7 mouse cellular contexts compared by ENCODE assay signal in the genomic region with DNA sequence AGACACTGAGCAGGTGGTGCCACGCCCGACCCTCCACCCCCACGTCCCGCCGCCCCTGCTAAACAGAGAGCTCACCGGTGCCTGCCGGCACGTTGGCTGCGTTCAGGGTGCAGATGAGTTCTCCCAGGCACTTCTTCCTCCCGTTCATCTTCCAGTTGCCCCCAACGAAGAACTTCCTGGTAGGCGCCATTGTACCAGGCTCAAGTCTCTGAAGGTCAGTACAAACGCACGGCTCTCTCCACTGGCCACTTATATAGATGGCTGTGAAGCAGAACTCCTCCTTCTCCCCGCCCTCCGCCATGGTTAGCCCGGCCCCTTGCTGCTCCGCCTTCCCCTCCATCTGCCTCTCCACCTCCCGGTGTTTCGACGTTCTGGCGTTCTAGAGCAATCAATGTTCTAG. TPM values are rescaled to one million over a fixed set of nuclear protein-coding genes. Genes with fewer than 3 reads are reported as not detected.
DNase-seq lines count a peak whose midpoint lies in the region; ATAC-seq lines count a peak whose summit lies in the region.

A gene (minus strand): TSS at position 364 of the 400 bp plus-strand sequence.

- peak within 1 kb of the TSS; percentile 79 for H3K4me2 ChIP-seq in intestine, embryonic 15.5 days (replicated peaks)

- peak within 1 kb of the TSS; percentile 71 for H3K4me3 ChIP-seq in intestine, embryonic 15.5 days (replicated peaks)
- H3K4me3 ChIP-seq in midbrain, embryonic 10.5 days = peak within 1 kb of the TSS; percentile 75

- peaks cover 36% of the 10 kb centered on the region for H3K4me1 ChIP-seq in intestine, embryonic 15.5 days (replicated peaks)
- peaks cover 57% of the 10 kb centered on the region for H3K4me1 ChIP-seq in midbrain, embryonic 10.5 days

- no peaks in the 10 kb centered on the region for H3K9me3 ChIP-seq in intestine, embryonic 15.5 days
- no peaks in the 10 kb centered on the region for H3K9me3 ChIP-seq in midbrain, embryonic 10.5 days (replicated peaks)

- WGBS in intestine, embryonic 15.5 days = 0% methylated on average over 22 of the region's 22 CpGs
- 1% methylated on average over 22 of the region's 22 CpGs for WGBS in midbrain, embryonic 10.5 days

- H3K27me3 ChIP-seq in intestine, embryonic 15.5 days (replicated peaks) = no peaks in the 10 kb centered on the region
- H3K27me3 ChIP-seq in midbrain, embryonic 10.5 days (ENCODE audit: low read depth, poor library complexity, severe bottlenecking) = no peaks in the 10 kb centered on the region

- peak within 1 kb of the TSS; percentile 94 for H3K27ac ChIP-seq in intestine, embryonic 15.5 days
- peak within 1 kb of the TSS; percentile 95 for H3K27ac ChIP-seq in midbrain, embryonic 10.5 days (replicated peaks)

- H3K36me3 ChIP-seq in intestine, embryonic 15.5 days = peaks cover 37% of the 10 kb centered on the region
- peaks cover 72% of the 10 kb centered on the region for H3K36me3 ChIP-seq in midbrain, embryonic 10.5 days

- intact Hi-C loops in gastrocnemius, postnatal 36 days (cut with DNase I) = no loop called here
- intact Hi-C loops in left cerebral cortex, postnatal 25 days (cut with DNase I) = no loop called here

- H3K9ac ChIP-seq in intestine, embryonic 15.5 days = peak within 1 kb of the TSS; percentile 81

- peak; percentile 89 for ATAC-seq in intestine, embryonic 15.5 days

- DNase-seq in adrenal gland, adult (ENCODE audit: inconsistent age in 2 of 2, low spot score in 1 of 2) = peak; percentile 94 to 98
- DNase-seq in embryo, embryonic 11 days = peak; percentile 93
- peak; percentile 90 to 91 for DNase-seq in gastrocnemius, postnatal 36 days
- DNase-seq in left cerebral cortex, postnatal 25 days (ENCODE audit: low spot score in 2 of 2) = peak; percentile 88 to 94
- DNase-seq in midbrain, embryonic 10.5 days (ENCODE audit: low spot score) = peak; percentile 88
- peak; percentile 79 for DNase-seq in right cerebral cortex, postnatal 4 days

RNA-seq across cellular contexts. Expression of the gene that starts here (rescaled TPM):
- 1,000 to 10,000 TPM; 2,608 to 3,105 TPM for total RNA-seq in gastrocnemius, postnatal 36 days (2021)
- 1,094 and 1,127 TPM in 2 replicates for polyA plus RNA-seq in intestine, embryonic 15.5 days (2015; fragmentation: Nextera tagmentation; extraction: Ambion mirVana)
- total RNA-seq in left cerebral cortex, postnatal 25 days (2021) = 100 to 1,000 TPM; 739 to 808 TPM
- polyA plus RNA-seq in midbrain, embryonic 10.5 days (2016; fragmentation: Nextera tagmentation; extraction: Ambion mirVana) = 786 and 953 TPM in 2 replicates

Comparison
In these comparisons a context has a peak if more than half of its experiments do, and no peak if none do; other contexts are left out.
1. Peak in every context shown above with its lines: DNase-seq, ATAC-seq, H3K4me3 ChIP-seq and H3K27ac ChIP-seq.